Mouse (Mus musculus): ENCODE results near the gene Kif12.
A peak's percentile ranks its signal among the peaks of the same experiment; 100 is the strongest.

The Kif12 gene

GRCm38 (mm10) chr4:63171969-63172685 lies at the start of gene Kif12:
Gene Kif12 (minus strand): TSS chr4:63172131.
- DNase-seq (ENCODE audit: low spot score): no peak

- no peak for DNase-seq (ENCODE audit: low spot score)
These were observed 49.4 kb upstream of the Kif12 start for GRCm38 (mm10) chr4:63221096-63221958.

GRCm38 (mm10) chr4:63219635-63220034 lies 47.7 kb upstream of the Kif12 start:
- no peak for DNase-seq (ENCODE audit: low spot score)

GRCm38 (mm10) chr4:63219059-63219458 lies 47.1 kb upstream of the Kif12 start:
- no peak for DNase-seq (ENCODE audit: low spot score)

GRCm38 (mm10) chr4:63217513-63217912 lies 45.6 kb upstream of the Kif12 start:
- DNase-seq (ENCODE audit: low spot score): no peak

GRCm38 (mm10) chr4:63216566-63216965 lies 44.6 kb upstream of the Kif12 start:
- no peak for DNase-seq (ENCODE audit: low spot score)

GRCm38 (mm10) chr4:63215993-63216531 lies 44.1 kb upstream of the Kif12 start:
- DNase-seq (ENCODE audit: low spot score): no peak

GRCm38 (mm10) chr4:63215185-63215992 lies 43.5 kb upstream of the Kif12 start:
- peak; percentile 86 for DNase-seq (ENCODE audit: low spot score)

GRCm38 (mm10) chr4:63213907-63214621 lies 42.1 kb upstream of the Kif12 start, which contains the start of gene Col27a1:
Gene Col27a1 (plus strand): TSS chr4:63214004.
- no peak for DNase-seq (ENCODE audit: low spot score)

- no peak for DNase-seq (ENCODE audit: low spot score)
These were observed 33.7 kb upstream of the Kif12 start for GRCm38 (mm10) chr4:63205583-63205982.

GRCm38 (mm10) chr4:63203874-63204273 lies 31.9 kb upstream of the Kif12 start:
- DNase-seq (ENCODE audit: low spot score): no peak

- no peak for DNase-seq (ENCODE audit: low spot score)
These were observed 27.4 kb upstream of the Kif12 start for GRCm38 (mm10) chr4:63199366-63199765.

GRCm38 (mm10) chr4:63194366-63194765 lies 22.4 kb upstream of the Kif12 start:
- no peak for DNase-seq (ENCODE audit: low spot score)

GRCm38 (mm10) chr4:63191641-63192040 lies 19.7 kb upstream of the Kif12 start:
- no peak for DNase-seq (ENCODE audit: low spot score)

GRCm38 (mm10) chr4:63186281-63186870 lies 14.4 kb upstream of the Kif12 start:
- no peak for DNase-seq (ENCODE audit: low spot score)

- DNase-seq (ENCODE audit: low spot score): peak; percentile 29
These were observed 9.6 kb upstream of the Kif12 start for GRCm38 (mm10) chr4:63181556-63181955.

GRCm38 (mm10) chr4:63171122-63171521 lies 809 bp downstream of the Kif12 start:
- no peak for DNase-seq (ENCODE audit: low spot score)

GRCm38 (mm10) chr4:63170061-63170460 lies 1.9 kb downstream of the Kif12 start:
- DNase-seq (ENCODE audit: low spot score): no peak

GRCm38 (mm10) chr4:63166323-63166722 lies 5.6 kb downstream of the Kif12 start:
- no peak for DNase-seq (ENCODE audit: low spot score)

- no peak for DNase-seq (ENCODE audit: low spot score)
These were observed 6.3 kb downstream of the Kif12 start for GRCm38 (mm10) chr4:63165636-63166035.

All from urinary bladder, postnatal 25 days (tissue).